Mouse (Mus musculus) kidney, adult 2 months (tissue): ENCODE measurements around the gene Kcnc4. TPM values are rescaled to one million over a fixed set of nuclear protein-coding genes. Genes with fewer than 3 reads are reported as not detected.

Experiments used
- DNase-seq: peaks from one replicate; pipeline ENCODE4 v3.0.0; 2021
- H3K27ac ChIP-seq: fragments of 200-500 bp; 2 replicates; pipeline ENCODE4 v1.5.1; 2012; ENCODE audit warnings: low read depth, low read length, control low read depth, inconsistent platforms; ENCODE audit not compliant: insufficient read depth
- H3K27me3 ChIP-seq: fragments of 200-500 bp; replicated peaks from 2 replicates; pipeline ENCODE4 v1.6.1; 2012; ENCODE audit warnings: mild to moderate bottlenecking, moderate library complexity, low read length, inconsistent platforms; ENCODE audit not compliant: control insufficient read depth, insufficient read depth
- H3K36me3 ChIP-seq: fragments of 200-500 bp; 2 replicates; pipeline ENCODE4 v1.6.1; 2012; ENCODE audit warnings: mild to moderate bottlenecking, moderate library complexity, low read length, inconsistent platforms; ENCODE audit not compliant: control insufficient read depth, insufficient read depth
- H3K4me1 ChIP-seq: fragments of 200-500 bp; 2 replicates; pipeline ENCODE4 v1.6.1; 2011; ENCODE audit warnings: low read length; ENCODE audit not compliant: control insufficient read depth, insufficient read depth
- H3K4me3 ChIP-seq: fragments of 200-500 bp; 2 replicates; pipeline ENCODE4 v1.5.1; 2011; ENCODE audit warnings: mild to moderate bottlenecking, low read depth, low read length, control low read depth; ENCODE audit not compliant: insufficient read depth
- CTCF ChIP-seq: fragments of 200-500 bp; conservative IDR thresholded peaks from 2 replicates; pipeline ENCODE4 v1.5.1; 2011; ENCODE audit warnings: low read depth, mild to moderate bottlenecking, control low read depth, low read length, moderate library complexity, mixed read lengths; ENCODE audit not compliant: insufficient read depth, insufficient read length
- POLR2A ChIP-seq: fragments of 200-500 bp; IDR thresholded peaks from one replicate; pipeline ENCODE4 v1.6.1; 2011; ENCODE audit warnings: low read depth, low read length, control low read depth
- WGBS: fragments of 180-500 bp; shearing (Covaris S2); methylation state at CpG from one replicate; pipeline ENCODE4 v1.1.7; 2018; 5-methylcytosine and 5-hydroxymethylcytosine counted together
- polyA plus RNA-seq: library from polyadenylated mRNA; depleted of rRNA; stranded (reverse); fragments of >200 nt; gene quantifications from 2 replicates; pipeline ENCODE4 v1.2.3, GENCODE M21; 2012

Kcnc4 gene
- polyA plus RNA-seq, 1 experiment, result 0.78 TPM

DNA sequence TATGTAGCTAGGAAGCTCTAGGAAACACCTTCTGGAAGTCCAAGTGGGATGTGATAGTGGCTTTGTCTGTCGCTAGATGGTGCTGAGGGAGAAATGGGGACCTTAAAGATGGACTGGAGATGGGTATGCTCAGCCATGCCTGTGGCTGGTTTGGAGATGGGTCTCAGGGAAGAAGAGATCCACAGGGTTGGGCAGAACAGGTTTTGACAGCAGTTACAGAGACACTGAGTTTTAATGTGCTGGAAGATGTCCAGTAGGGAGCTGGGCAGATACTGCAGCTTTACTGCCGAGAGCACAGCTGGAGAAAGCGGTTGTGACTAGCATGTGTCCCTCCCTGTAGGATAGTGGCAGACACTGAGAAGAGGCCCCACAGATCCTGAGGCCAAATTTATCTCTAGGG is 21.3 kb upstream of the Kcnc4 start:
- H3K27ac ChIP-seq, result no peak overlapping the region
- H3K27me3 ChIP-seq, result no peaks in the 10 kb centered on the region
- H3K4me3 ChIP-seq, result no peak overlapping the region
- DNase-seq, result no peak
- WGBS, result 65% methylated on average over 3 of the region's 3 CpGs
- no peak for TF ChIP-seq POLR2A
- TF ChIP-seq CTCF, result no peak
- H3K4me1 ChIP-seq, result no peaks in the 10 kb centered on the region
- no peaks in the 10 kb centered on the region for H3K36me3 ChIP-seq

DNA sequence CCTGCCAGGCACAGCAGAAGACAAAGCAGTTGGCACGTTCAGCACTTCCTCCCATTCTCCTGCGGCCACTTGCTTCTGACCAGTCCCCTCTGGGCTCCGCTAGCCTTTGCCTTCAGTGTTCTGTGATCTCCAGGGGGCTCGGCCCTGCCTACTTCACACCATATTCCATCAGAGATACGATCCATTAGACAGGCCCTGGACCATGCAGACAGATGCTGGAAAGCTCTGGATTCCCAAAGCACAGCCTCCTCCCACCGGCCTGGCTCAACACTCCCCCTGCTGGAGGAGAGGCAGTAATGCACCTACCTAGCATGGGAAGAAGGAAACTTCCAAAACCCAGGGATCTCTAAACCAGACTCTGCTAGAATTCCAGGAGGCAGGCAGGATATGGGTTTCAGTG is 12.8 kb upstream of the Kcnc4 start:
- Histone ChIP-seq H3K27me3 (no peaks in the 10 kb centered on the region), H3K36me3 (no peaks in the 10 kb centered on the region), H3K4me3 (no peak overlapping the region), H3K4me1 (no peaks in the 10 kb centered on the region), H3K27ac (no peak overlapping the region)
- peak; percentile 43 for DNase-seq
- peak; percentile 93 for TF ChIP-seq CTCF
- TF ChIP-seq POLR2A, result no peak
- 14% methylated on average over 6 of the region's 6 CpGs for WGBS

DNA sequence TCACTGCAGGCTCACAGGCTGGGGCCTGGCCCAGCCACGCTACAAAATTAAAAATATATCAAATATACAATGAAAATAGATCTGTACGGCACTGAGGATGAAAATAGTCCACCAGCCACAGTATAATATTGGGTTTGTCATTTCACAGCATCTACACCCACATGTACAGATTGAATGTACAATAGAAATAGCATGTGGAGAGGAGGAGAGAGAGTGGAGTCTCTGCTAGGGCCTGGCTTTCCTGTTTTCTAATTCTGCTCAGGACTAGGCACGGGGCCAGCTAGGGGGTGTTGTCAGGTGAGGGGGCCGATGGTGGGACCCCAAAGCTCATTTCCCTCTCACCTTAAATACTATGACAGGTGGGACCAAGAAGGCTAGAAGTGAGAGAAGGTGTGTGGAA is 9.7 kb upstream of the Kcnc4 start:
- Histone ChIP-seq H3K27ac (no peak overlapping the region), H3K4me1 (no peaks in the 10 kb centered on the region), H3K4me3 (no peak overlapping the region), H3K36me3 (no peaks in the 10 kb centered on the region), H3K27me3 (no peaks in the 10 kb centered on the region)
- TF ChIP-seq CTCF, result no peak
- TF ChIP-seq POLR2A, result no peak
- DNase-seq, result no peak
- 80% methylated on average over 4 of the region's 4 CpGs for WGBS

DNA sequence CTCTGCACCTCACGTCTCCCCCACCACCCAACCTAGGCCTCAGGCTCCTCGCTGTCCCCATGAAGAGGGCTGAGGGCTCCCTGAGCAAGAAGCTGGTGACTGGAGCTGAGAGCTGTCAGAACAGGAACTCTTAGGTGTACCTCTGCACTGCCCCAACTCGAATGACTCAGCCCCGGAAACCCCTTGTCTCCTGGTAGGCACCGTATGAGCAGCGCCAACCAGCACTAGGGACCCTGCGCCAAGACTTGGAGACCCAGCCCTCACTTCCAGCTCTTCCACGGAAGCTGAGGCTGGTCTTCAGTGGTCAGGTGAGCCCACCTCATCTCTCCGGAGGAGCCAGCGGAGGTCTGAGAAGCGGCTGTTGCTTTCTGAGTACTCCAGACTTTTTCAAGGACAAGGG is 8.8 kb upstream of the Kcnc4 start:
- H3K36me3 ChIP-seq, result no peaks in the 10 kb centered on the region
- no peaks in the 10 kb centered on the region for H3K4me1 ChIP-seq
- H3K4me3 ChIP-seq, result no peak overlapping the region
- no peak overlapping the region for H3K27ac ChIP-seq
- no peaks in the 10 kb centered on the region for H3K27me3 ChIP-seq
- DNase-seq, result no peak
- TF ChIP-seq POLR2A (no peak), CTCF (no peak)
- WGBS, result 93% methylated on average over 11 of the region's 11 CpGs

DNA sequence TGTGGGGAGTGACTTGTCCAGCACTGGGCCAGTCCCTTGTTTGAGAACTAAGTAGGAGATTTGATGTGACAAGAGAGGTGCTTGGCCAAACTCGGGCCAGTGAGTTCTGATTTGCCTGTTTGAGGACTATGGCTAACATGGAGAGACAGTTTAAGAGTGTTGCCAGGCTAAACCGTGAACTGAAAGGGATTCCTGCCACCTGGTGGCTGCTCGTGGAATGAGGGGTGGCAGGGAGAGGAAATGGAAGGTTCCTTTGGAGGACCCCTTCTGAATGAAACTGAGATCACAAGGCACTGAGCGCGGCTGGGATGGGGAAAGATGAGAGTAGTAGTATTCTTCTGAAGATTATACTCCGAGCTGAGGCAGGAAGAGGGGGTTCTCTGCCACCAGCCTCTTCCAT is 7.2 kb upstream of the Kcnc4 start:
- H3K4me3 ChIP-seq, result no peak overlapping the region
- 3% methylated on average over 6 of the region's 6 CpGs for WGBS
- H3K27me3 ChIP-seq, result no peaks in the 10 kb centered on the region

DNA sequence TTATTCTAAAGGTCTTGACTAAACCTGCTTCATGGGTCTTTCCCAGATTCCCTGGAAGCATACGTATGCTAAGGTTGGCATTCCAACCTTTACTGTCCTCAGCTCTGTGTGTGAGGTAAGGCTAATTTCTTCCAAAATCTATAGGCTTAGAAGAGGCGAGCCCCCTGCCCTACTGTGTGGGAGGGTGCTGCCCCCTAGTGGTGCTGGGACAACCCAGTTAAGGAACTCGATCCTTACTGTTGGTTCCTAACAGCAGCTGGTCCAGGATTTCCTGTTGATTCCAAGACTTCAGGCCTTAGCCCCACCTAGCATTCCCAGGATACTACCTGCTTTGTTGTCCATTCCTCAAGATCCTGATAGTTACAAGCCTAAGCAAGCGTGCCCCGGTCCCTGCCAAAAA is 2.8 kb upstream of the Kcnc4 start:
- 16% methylated on average over 5 of the region's 5 CpGs for WGBS
- H3K4me3 ChIP-seq, result no peak overlapping the region
- H3K36me3 ChIP-seq, result no peaks in the 10 kb centered on the region
- peak; percentile 57 for DNase-seq
- TF ChIP-seq CTCF (peak; percentile 76), POLR2A (no peak)
- no peak overlapping the region for H3K27ac ChIP-seq
- peaks cover 2% of the 10 kb centered on the region; the same call in 1 of the 2 replicates for H3K27me3 ChIP-seq
- no peaks in the 10 kb centered on the region for H3K4me1 ChIP-seq

More for the DNA sequence above, 7.2 kb upstream of the Kcnc4 start:
- no peaks in the 10 kb centered on the region for H3K36me3 ChIP-seq
- peak; percentile 69 for DNase-seq
- no peaks in the 10 kb centered on the region for H3K4me1 ChIP-seq
- H3K27ac ChIP-seq, result no peak overlapping the region
- TF ChIP-seq POLR2A (no peak), CTCF (peak; percentile 85)

DNA sequence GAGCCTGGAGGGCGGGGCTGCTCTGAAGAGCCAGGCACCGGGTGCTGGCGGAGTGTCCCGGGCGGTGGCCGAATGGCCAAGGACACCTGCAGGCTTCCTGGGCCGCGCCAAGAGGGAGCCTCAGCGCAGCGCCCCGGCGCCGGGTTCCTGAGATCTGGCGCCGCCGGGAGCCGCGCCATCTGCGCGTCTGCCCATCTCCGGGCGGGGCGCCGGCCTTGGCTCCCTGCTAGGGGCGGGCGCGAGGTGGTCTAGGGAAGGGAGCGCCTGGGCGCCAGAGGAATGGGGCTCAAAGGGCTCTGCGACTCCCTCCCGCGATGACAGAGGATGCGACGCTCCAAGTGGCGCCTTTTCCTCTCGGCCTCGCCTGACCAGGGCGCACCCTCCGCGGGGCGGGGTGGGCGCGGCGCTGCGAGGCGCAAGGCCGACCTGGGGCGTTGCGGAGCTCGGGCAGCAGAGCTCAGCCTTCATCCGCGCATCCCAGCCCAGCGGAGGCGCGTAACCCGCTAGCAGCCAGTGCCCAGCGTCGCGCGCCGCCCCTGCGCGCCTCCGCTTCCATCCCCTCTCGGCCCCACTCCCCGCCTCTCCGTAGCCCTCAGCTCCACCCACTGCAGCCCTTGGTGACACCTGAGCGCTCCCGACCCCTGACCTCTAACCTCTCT is 550 bp upstream of the Kcnc4 start:
- no peaks in the 10 kb centered on the region for H3K36me3 ChIP-seq
- no peaks in the 10 kb centered on the region for H3K4me1 ChIP-seq
- H3K4me3 ChIP-seq, result peak overlapping the region; percentile 28; the same call in 1 of the 2 replicates
- no peak for DNase-seq
- TF ChIP-seq CTCF (no peak), POLR2A (no peak)
- H3K27me3 ChIP-seq, result peaks cover 2% of the 10 kb centered on the region; the same call in 1 of the 2 replicates
- WGBS, result under 1% methylated on average over 69 of the region's 69 CpGs
- H3K27ac ChIP-seq, result no peak overlapping the region
